Mouse (Mus musculus): Measurements from ENCODE around the gene Cpxm1. TPM values are rescaled to one million over a fixed set of nuclear protein-coding genes. Genes with fewer than 3 reads are reported as not detected.

The Cpxm1 gene
- polyA plus RNA-seq, 2 experiments, result 1.9 to 2.3 TPM

- WGBS (ENCODE audit: insufficient replicate concordance), result 6% methylated on average over 5 of the region's 5 CpGs
- Histone ChIP-seq H3K9ac (replicated peaks) (no peak overlapping the region), H3K9me3 (ENCODE audit: control insufficient read depth, low read length) (no peaks in the 10 kb centered on the region), H3K27ac (no peak overlapping the region), H3K27me3 (ENCODE audit: control insufficient read depth, insufficient read depth, low read length) (peaks cover 54% of the 10 kb centered on the region), H3K4me3 (ENCODE audit: insufficient read depth in 1 of 2, low read depth in 2 of 2, low read length in 2 of 2) (no peak overlapping the region), H3K36me3 (replicated peaks; ENCODE audit: control insufficient read depth, insufficient read depth, low read depth) (no peaks in the 10 kb centered on the region), H3K4me2 (ENCODE audit: low read depth) (no peak overlapping the region), H3K4me1 (replicated peaks; ENCODE audit: control insufficient read depth in 2 of 2, insufficient read depth in 2 of 2, low read length in 1 of 2) (no peaks in the 10 kb centered on the region)
- no peak for DNase-seq (ENCODE audit: low read depth in 3 of 3, low spot score in 3 of 3)
- TF ChIP-seq CTCF (IDR thresholded peaks at IDR 0.05; ENCODE audit: low read depth) (no peak), EP300 (IDR thresholded peaks at IDR 0.05; ENCODE audit: low read depth) (no peak)
- no peak for ATAC-seq (ENCODE audit: insufficient read depth)
These were observed 38.5 kb downstream of the Cpxm1 start for GRCm38 (mm10) chr2:130358852-130359251.

GRCm38 (mm10) chr2:130357551-130357950 is 39.8 kb downstream of the Cpxm1 start:
- Histone ChIP-seq H3K4me2 (ENCODE audit: low read depth) (no peak overlapping the region), H3K4me1 (replicated peaks; ENCODE audit: control insufficient read depth in 2 of 2, insufficient read depth in 2 of 2, low read length in 1 of 2) (no peaks in the 10 kb centered on the region), H3K9ac (replicated peaks) (no peak overlapping the region), H3K4me3 (ENCODE audit: insufficient read depth in 1 of 2, low read depth in 2 of 2, low read length in 2 of 2) (no peak overlapping the region), H3K27ac (no peak overlapping the region), H3K9me3 (ENCODE audit: control insufficient read depth, low read length) (no peaks in the 10 kb centered on the region), H3K36me3 (replicated peaks; ENCODE audit: control insufficient read depth, insufficient read depth, low read depth) (no peaks in the 10 kb centered on the region), H3K27me3 (ENCODE audit: control insufficient read depth, insufficient read depth, low read length) (peaks cover 44% of the 10 kb centered on the region)
- TF ChIP-seq EP300 (IDR thresholded peaks at IDR 0.05; ENCODE audit: low read depth), result no peak
- no peak for TF ChIP-seq CTCF (IDR thresholded peaks at IDR 0.05; ENCODE audit: low read depth)
- DNase-seq (ENCODE audit: low read depth in 3 of 3, low spot score in 3 of 3) (no peak), ATAC-seq (ENCODE audit: insufficient read depth) (no peak)
- 58% methylated on average over 5 of the region's 5 CpGs for WGBS (ENCODE audit: insufficient replicate concordance)

GRCm38 (mm10) chr2:130353889-130354288 is 43.5 kb downstream of the Cpxm1 start:
- Histone ChIP-seq H3K9me3 (ENCODE audit: control insufficient read depth, low read length) (no peaks in the 10 kb centered on the region), H3K36me3 (replicated peaks; ENCODE audit: control insufficient read depth, insufficient read depth, low read depth) (no peaks in the 10 kb centered on the region), H3K4me3 (ENCODE audit: insufficient read depth in 1 of 2, low read depth in 2 of 2, low read length in 2 of 2) (no peak overlapping the region), H3K27me3 (ENCODE audit: control insufficient read depth, insufficient read depth, low read length) (peaks cover 9% of the 10 kb centered on the region), H3K27ac (no peak overlapping the region), H3K9ac (replicated peaks) (no peak overlapping the region), H3K4me2 (ENCODE audit: low read depth) (no peak overlapping the region), H3K4me1 (replicated peaks; ENCODE audit: control insufficient read depth in 2 of 2, insufficient read depth in 2 of 2, low read length in 1 of 2) (no peaks in the 10 kb centered on the region)
- WGBS (ENCODE audit: insufficient replicate concordance), result 46% methylated on average over 3 of the region's 3 CpGs
- TF ChIP-seq EP300 (IDR thresholded peaks at IDR 0.05; ENCODE audit: low read depth) (no peak), CTCF (IDR thresholded peaks at IDR 0.05; ENCODE audit: low read depth) (no peak)
- no peak for ATAC-seq (ENCODE audit: insufficient read depth)
- DNase-seq (ENCODE audit: low read depth in 3 of 3, low spot score in 3 of 3), result no peak

- WGBS (ENCODE audit: insufficient replicate concordance), result 86% methylated on average over 8 of the region's 8 CpGs
- ATAC-seq (ENCODE audit: insufficient read depth), result no peak
- Histone ChIP-seq H3K4me3 (ENCODE audit: insufficient read depth in 1 of 2, low read depth in 2 of 2, low read length in 2 of 2) (no peak overlapping the region), H3K4me1 (replicated peaks; ENCODE audit: control insufficient read depth in 2 of 2, insufficient read depth in 2 of 2, low read length in 1 of 2) (no peaks in the 10 kb centered on the region), H3K27me3 (ENCODE audit: control insufficient read depth, insufficient read depth, low read length) (peaks cover 6% of the 10 kb centered on the region), H3K27ac (no peak overlapping the region), H3K4me2 (ENCODE audit: low read depth) (no peak overlapping the region), H3K9me3 (ENCODE audit: control insufficient read depth, low read length) (no peaks in the 10 kb centered on the region), H3K9ac (replicated peaks) (no peak overlapping the region), H3K36me3 (replicated peaks; ENCODE audit: control insufficient read depth, insufficient read depth, low read depth) (no peaks in the 10 kb centered on the region)
- DNase-seq (ENCODE audit: low read depth in 3 of 3, low spot score in 3 of 3), result no peak
- no peak for TF ChIP-seq EP300 (IDR thresholded peaks at IDR 0.05; ENCODE audit: low read depth)
- TF ChIP-seq CTCF (IDR thresholded peaks at IDR 0.05; ENCODE audit: low read depth), result no peak
These were observed 44.0 kb downstream of the Cpxm1 start for GRCm38 (mm10) chr2:130353411-130353810.

GRCm38 (mm10) chr2:130351758-130352339 is 45.5 kb downstream of the Cpxm1 start:
- Histone ChIP-seq H3K4me1 (replicated peaks; ENCODE audit: control insufficient read depth in 2 of 2, insufficient read depth in 2 of 2, low read length in 1 of 2) (no peaks in the 10 kb centered on the region), H3K9ac (replicated peaks) (no peak overlapping the region), H3K36me3 (replicated peaks; ENCODE audit: control insufficient read depth, insufficient read depth, low read depth) (no peaks in the 10 kb centered on the region), H3K27me3 (ENCODE audit: control insufficient read depth, insufficient read depth, low read length) (no peaks in the 10 kb centered on the region), H3K9me3 (ENCODE audit: control insufficient read depth, low read length) (no peaks in the 10 kb centered on the region), H3K4me2 (ENCODE audit: low read depth) (no peak overlapping the region), H3K4me3 (ENCODE audit: insufficient read depth in 1 of 2, low read depth in 2 of 2, low read length in 2 of 2) (no peak overlapping the region), H3K27ac (no peak overlapping the region)
- ATAC-seq (ENCODE audit: insufficient read depth) (no peak), DNase-seq (ENCODE audit: low read depth in 3 of 3, low spot score in 3 of 3) (no peak)
- TF ChIP-seq EP300 (IDR thresholded peaks at IDR 0.05; ENCODE audit: low read depth) (no peak), CTCF (IDR thresholded peaks at IDR 0.05; ENCODE audit: low read depth) (no peak)
- 37% methylated on average over 5 of the region's 5 CpGs for WGBS (ENCODE audit: insufficient replicate concordance)
